Mouse (Mus musculus): Measurements from ENCODE around the gene Mrpl38. TPM values are rescaled to one million over a fixed set of nuclear protein-coding genes. Genes with fewer than 3 reads are reported as not detected.

The Mrpl38 gene
- polyA plus RNA-seq, 1 experiment from 2014 or later: 119 TPM

GRCm38 (mm10) chr11:116117819-116118218, 20.8 kb downstream of the Mrpl38 start:
- Histone ChIP-seq H3K4me3 (ENCODE audit: low read length) (no peak overlapping the region), H3K9ac (replicated peaks; ENCODE audit: low read length) (no peak overlapping the region), H3K27ac (ENCODE audit: low read length) (no peak overlapping the region), H3K27me3 (ENCODE audit: insufficient read depth, low read length) (no peaks in the 10 kb centered on the region), H3K36me3 (ENCODE audit: insufficient read depth, low read length) (no peaks in the 10 kb centered on the region), H3K4me2 (replicated peaks; ENCODE audit: low read depth, low read length) (no peak overlapping the region), H3K4me1 (ENCODE audit: insufficient read depth, low read length) (no peaks in the 10 kb centered on the region), H3K9me3 (ENCODE audit: low read length) (no peaks in the 10 kb centered on the region)
- no peak for ATAC-seq (ENCODE audit: low FRiP score, low TSS enrichment)

GRCm38 (mm10) chr11:116117241-116117640, 21.4 kb downstream of the Mrpl38 start:
- Histone ChIP-seq H3K4me2 (replicated peaks; ENCODE audit: low read depth, low read length) (no peak overlapping the region), H3K9me3 (ENCODE audit: low read length) (no peaks in the 10 kb centered on the region), H3K27me3 (ENCODE audit: insufficient read depth, low read length) (no peaks in the 10 kb centered on the region), H3K4me1 (ENCODE audit: insufficient read depth, low read length) (no peaks in the 10 kb centered on the region), H3K36me3 (ENCODE audit: insufficient read depth, low read length) (no peaks in the 10 kb centered on the region), H3K9ac (replicated peaks; ENCODE audit: low read length) (no peak overlapping the region), H3K4me3 (ENCODE audit: low read length) (no peak overlapping the region), H3K27ac (ENCODE audit: low read length) (no peak overlapping the region)
- no peak for ATAC-seq (ENCODE audit: low FRiP score, low TSS enrichment)
- 62% methylated on average over 12 of the region's 12 CpGs for WGBS

- 87% methylated on average over 19 of the region's 19 CpGs for WGBS
- H3K4me1 ChIP-seq (ENCODE audit: insufficient read depth, low read length): peaks cover 41% of the 10 kb centered on the region
- no peaks in the 10 kb centered on the region for H3K36me3 ChIP-seq (ENCODE audit: insufficient read depth, low read length)
- H3K4me3 ChIP-seq (ENCODE audit: low read length): no peak overlapping the region
- no peaks in the 10 kb centered on the region for H3K9me3 ChIP-seq (ENCODE audit: low read length)
- no peak for ATAC-seq (ENCODE audit: low FRiP score, low TSS enrichment)
- no peak overlapping the region for H3K27ac ChIP-seq (ENCODE audit: low read length)
- peaks cover 47% of the 10 kb centered on the region for H3K27me3 ChIP-seq (ENCODE audit: insufficient read depth, low read length)
- no peak overlapping the region for H3K9ac ChIP-seq (replicated peaks; ENCODE audit: low read length)
- H3K4me2 ChIP-seq (replicated peaks; ENCODE audit: low read depth, low read length): no peak overlapping the region
These were observed 27.0 kb downstream of the Mrpl38 start for GRCm38 (mm10) chr11:116111611-116112203.

- 85% methylated on average over 4 of the region's 4 CpGs for WGBS
- Histone ChIP-seq H3K27me3 (ENCODE audit: insufficient read depth, low read length) (peaks cover 47% of the 10 kb centered on the region), H3K27ac (ENCODE audit: low read length) (no peak overlapping the region)
These were observed 27.6 kb downstream of the Mrpl38 start for GRCm38 (mm10) chr11:116111067-116111466.

GRCm38 (mm10) chr11:116110540-116110939, 28.1 kb downstream of the Mrpl38 start:
- Histone ChIP-seq H3K27ac (ENCODE audit: low read length) (0 out of 2 replicates have a peak overlapping the region, but pooled peaks have one; percentile 10), H3K4me3 (ENCODE audit: low read length) (peak overlapping the region; percentile 61), H3K9ac (replicated peaks; ENCODE audit: low read length) (peak overlapping the region; percentile 71), H3K36me3 (ENCODE audit: insufficient read depth, low read length) (no peaks in the 10 kb centered on the region), H3K4me1 (ENCODE audit: insufficient read depth, low read length) (peaks cover 52% of the 10 kb centered on the region), H3K9me3 (ENCODE audit: low read length) (no peaks in the 10 kb centered on the region), H3K4me2 (replicated peaks; ENCODE audit: low read depth, low read length) (peak overlapping the region; percentile 71), H3K27me3 (ENCODE audit: insufficient read depth, low read length) (peaks cover 47% of the 10 kb centered on the region)
- 18% methylated on average over 10 of the region's 10 CpGs for WGBS
- ATAC-seq (ENCODE audit: low FRiP score, low TSS enrichment): peak; percentile 21; the same call in 1 of the 2 replicates

More at GRCm38 (mm10) chr11:116111067-116111466, 27.6 kb downstream of the Mrpl38 start:
- no peak overlapping the region for H3K4me2 ChIP-seq (replicated peaks; ENCODE audit: low read depth, low read length)
- no peak overlapping the region for H3K9ac ChIP-seq (replicated peaks; ENCODE audit: low read length)
- peaks cover 47% of the 10 kb centered on the region for H3K4me1 ChIP-seq (ENCODE audit: insufficient read depth, low read length)
- H3K4me3 ChIP-seq (ENCODE audit: low read length): no peak overlapping the region
- no peaks in the 10 kb centered on the region for H3K36me3 ChIP-seq (ENCODE audit: insufficient read depth, low read length)
- no peaks in the 10 kb centered on the region for H3K9me3 ChIP-seq (ENCODE audit: low read length)
- ATAC-seq (ENCODE audit: low FRiP score, low TSS enrichment): no peak

- Histone ChIP-seq H3K9me3 (ENCODE audit: low read length) (no peaks in the 10 kb centered on the region), H3K4me2 (replicated peaks; ENCODE audit: low read depth, low read length) (peak overlapping the region; percentile 71), H3K27me3 (ENCODE audit: insufficient read depth, low read length) (peaks cover 47% of the 10 kb centered on the region), H3K4me3 (ENCODE audit: low read length) (peak overlapping the region; percentile 61), H3K4me1 (ENCODE audit: insufficient read depth, low read length) (peaks cover 53% of the 10 kb centered on the region), H3K27ac (ENCODE audit: low read length) (0 out of 2 replicates have a peak overlapping the region, but pooled peaks have one; percentile 34), H3K36me3 (ENCODE audit: insufficient read depth, low read length) (no peaks in the 10 kb centered on the region), H3K9ac (replicated peaks; ENCODE audit: low read length) (peak overlapping the region; percentile 71)
- under 1% methylated on average over 35 of the region's 35 CpGs for WGBS
- ATAC-seq (ENCODE audit: low FRiP score, low TSS enrichment): peak; percentile 50
These were observed 28.5 kb downstream of the Mrpl38 start for GRCm38 (mm10) chr11:116110131-116110530.

GRCm38 (mm10) chr11:116109441-116110081, 29.1 kb downstream of the Mrpl38 start:
- Histone ChIP-seq H3K4me3 (ENCODE audit: low read length) (peak overlapping the region; percentile 61), H3K27me3 (ENCODE audit: insufficient read depth, low read length) (peaks cover 47% of the 10 kb centered on the region), H3K9me3 (ENCODE audit: low read length) (no peaks in the 10 kb centered on the region), H3K27ac (ENCODE audit: low read length) (peak overlapping the region; percentile 38; the same call in 1 of the 2 replicates), H3K9ac (replicated peaks; ENCODE audit: low read length) (peak overlapping the region; percentile 71), H3K36me3 (ENCODE audit: insufficient read depth, low read length) (no peaks in the 10 kb centered on the region), H3K4me2 (replicated peaks; ENCODE audit: low read depth, low read length) (peak overlapping the region; percentile 71), H3K4me1 (ENCODE audit: insufficient read depth, low read length) (peaks cover 58% of the 10 kb centered on the region)
- WGBS: under 1% methylated on average over 64 of the region's 70 CpGs
- peak; percentile 17; the same call in 1 of the 2 replicates for ATAC-seq (ENCODE audit: low FRiP score, low TSS enrichment)

- no peaks in the 10 kb centered on the region for H3K36me3 ChIP-seq (ENCODE audit: insufficient read depth, low read length)
- peak overlapping the region; percentile 71 for H3K4me2 ChIP-seq (replicated peaks; ENCODE audit: low read depth, low read length)
- H3K27me3 ChIP-seq (ENCODE audit: insufficient read depth, low read length): peaks cover 47% of the 10 kb centered on the region
- H3K4me1 ChIP-seq (ENCODE audit: insufficient read depth, low read length): peaks cover 68% of the 10 kb centered on the region
- H3K9ac ChIP-seq (replicated peaks; ENCODE audit: low read length): peak overlapping the region; percentile 71
- no peak for ATAC-seq (ENCODE audit: low FRiP score, low TSS enrichment)
- no peaks in the 10 kb centered on the region for H3K9me3 ChIP-seq (ENCODE audit: low read length)
- H3K4me3 ChIP-seq (ENCODE audit: low read length): peak overlapping the region; percentile 61
- peak overlapping the region; percentile 38; the same call in 1 of the 2 replicates for H3K27ac ChIP-seq (ENCODE audit: low read length)
- 7% methylated on average over 23 of the region's 23 CpGs for WGBS
These were observed 30.1 kb downstream of the Mrpl38 start for GRCm38 (mm10) chr11:116108464-116109137.

GRCm38 (mm10) chr11:116107777-116108285, 30.8 kb downstream of the Mrpl38 start:
- no peak for ATAC-seq (ENCODE audit: low FRiP score, low TSS enrichment)
- no peaks in the 10 kb centered on the region for H3K36me3 ChIP-seq (ENCODE audit: insufficient read depth, low read length)
- H3K4me3 ChIP-seq (ENCODE audit: low read length): peak overlapping the region; percentile 61
- peak overlapping the region; percentile 71 for H3K4me2 ChIP-seq (replicated peaks; ENCODE audit: low read depth, low read length)
- H3K4me1 ChIP-seq (ENCODE audit: insufficient read depth, low read length): peaks cover 76% of the 10 kb centered on the region
- peaks cover 47% of the 10 kb centered on the region for H3K27me3 ChIP-seq (ENCODE audit: insufficient read depth, low read length)
- H3K27ac ChIP-seq (ENCODE audit: low read length): peak overlapping the region; percentile 50; the same call in 1 of the 2 replicates
- 21% methylated on average over 19 of the region's 19 CpGs for WGBS
- H3K9me3 ChIP-seq (ENCODE audit: low read length): no peaks in the 10 kb centered on the region
- H3K9ac ChIP-seq (replicated peaks; ENCODE audit: low read length): peak overlapping the region; percentile 59
